In the genomic region with DNA sequence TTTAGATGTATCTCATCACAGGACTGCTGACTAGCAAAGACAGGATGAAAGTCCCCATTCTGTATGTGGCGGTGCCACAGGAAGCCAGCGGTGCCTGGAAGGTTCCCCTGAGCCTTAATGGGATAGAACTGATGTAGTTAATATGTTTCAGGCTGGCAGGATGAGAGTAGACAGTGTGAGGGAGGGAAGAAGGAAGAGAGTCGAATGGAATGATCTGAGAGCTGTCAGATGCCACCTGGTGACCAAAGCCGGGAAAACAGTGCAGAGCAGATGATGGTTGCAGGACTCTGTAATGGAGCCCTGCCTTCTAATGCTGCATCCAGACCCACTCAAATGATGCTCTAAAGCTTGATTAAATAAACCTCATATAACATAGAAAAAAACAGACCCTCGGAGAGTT, we compare ENCODE assay signal across 8 mouse cellular contexts.
DNase-seq lines count a peak whose midpoint lies in the region; ATAC-seq lines count a peak whose summit lies in the region.

No protein-coding gene starts in this region.

- 27% methylated on average over 5 of the region's 5 CpGs for WGBS in embryonic facial prominence, embryonic 11.5 days
- WGBS in hindbrain, embryonic 11.5 days: 33% methylated on average over 5 of the region's 5 CpGs

- no peaks in the 10 kb centered on the region for H3K9me3 ChIP-seq in embryonic facial prominence, embryonic 11.5 days (replicated peaks; ENCODE audit: control insufficient read depth, low read length)
- H3K9me3 ChIP-seq in hindbrain, embryonic 11.5 days (ENCODE audit: control insufficient read depth, low read length): no peaks in the 10 kb centered on the region

- H3K4me3 ChIP-seq in embryonic facial prominence, embryonic 11.5 days (ENCODE audit: low read depth, low read length): no peak overlapping the region
- H3K4me3 ChIP-seq in hindbrain, embryonic 11.5 days (ENCODE audit: low read depth, low read length): no peak overlapping the region

- no peak overlapping the region for H3K27ac ChIP-seq in embryonic facial prominence, embryonic 11.5 days (replicated peaks; ENCODE audit: low read depth, low read length)
- H3K27ac ChIP-seq in hindbrain, embryonic 11.5 days (ENCODE audit: low read depth, low read length): no peak overlapping the region

- DNase-seq in adrenal gland, adult (ENCODE audit: inconsistent age in 2 of 2, low spot score in 1 of 2): peak; percentile 61 to 88
- no peak for DNase-seq in adrenal gland, adult 8-10 months
- DNase-seq in adrenal gland, adult 2 months: peak; percentile 68
- DNase-seq in embryonic facial prominence, embryonic 11.5 days (ENCODE audit: low spot score): peak; percentile 74
- peak; percentile 76 for DNase-seq in hindbrain, embryonic 11.5 days (ENCODE audit: low spot score)
- peak; percentile 52 to 76 for DNase-seq in layer of hippocampus, adult 8-10 months (ENCODE audit: low spot score in 2 of 2)
- DNase-seq in lung, postnatal 25 days (ENCODE audit: low spot score): peak; percentile 48
- DNase-seq in right cerebral cortex, postnatal 36 days (ENCODE audit: low spot score in 2 of 2): peak; percentile 33 to 43

- no peak overlapping the region for H3K4me2 ChIP-seq in embryonic facial prominence, embryonic 11.5 days (ENCODE audit: low read depth, low read length)
- no peak overlapping the region for H3K4me2 ChIP-seq in hindbrain, embryonic 11.5 days (replicated peaks; ENCODE audit: low read depth, low read length)

- no peak; the same call in 1 of the 2 replicates for ATAC-seq in embryonic facial prominence, embryonic 11.5 days (replicated peaks; ENCODE audit: insufficient number of reproducible peaks, low FRiP score, low TSS enrichment, low read depth)
- no peak for ATAC-seq in hindbrain, embryonic 11.5 days (ENCODE audit: low FRiP score)

- no peaks in the 10 kb centered on the region; the same call in none of the 2 replicates for H3K36me3 ChIP-seq in embryonic facial prominence, embryonic 11.5 days (replicated peaks; ENCODE audit: control insufficient read depth, insufficient read depth, low read depth, low read length)
- no peaks in the 10 kb centered on the region for H3K36me3 ChIP-seq in hindbrain, embryonic 11.5 days (ENCODE audit: control insufficient read depth, insufficient read depth, low read length)

- no peak overlapping the region for H3K9ac ChIP-seq in embryonic facial prominence, embryonic 11.5 days (replicated peaks; ENCODE audit: low read length)
- no peak overlapping the region for H3K9ac ChIP-seq in hindbrain, embryonic 11.5 days (ENCODE audit: low read depth, low read length)

- H3K27me3 ChIP-seq in embryonic facial prominence, embryonic 11.5 days (ENCODE audit: control insufficient read depth, insufficient read depth, low read length): no peaks in the 10 kb centered on the region
- H3K27me3 ChIP-seq in hindbrain, embryonic 11.5 days (ENCODE audit: control insufficient read depth, insufficient read depth, low read length): no peaks in the 10 kb centered on the region

- no peaks in the 10 kb centered on the region for H3K4me1 ChIP-seq in embryonic facial prominence, embryonic 11.5 days (ENCODE audit: control insufficient read depth, insufficient read depth, low read length)
- H3K4me1 ChIP-seq in hindbrain, embryonic 11.5 days (replicated peaks; ENCODE audit: control insufficient read depth, insufficient read depth, low read length): no peaks in the 10 kb centered on the region
